Mouse (Mus musculus) C2C12 (cell line): ENCODE results near the gene Ssmem1.

Experiments used
- CTCF ChIP-seq: IDR thresholded peaks from one replicate; pipeline ENCODE4 v1.5.1; 2011; ENCODE audit not compliant: control insufficient read depth, insufficient read depth, insufficient read length
- MYOG ChIP-seq: IDR thresholded peaks from one replicate; pipeline ENCODE4 v1.6.1; 2011; ENCODE audit not compliant: control insufficient read depth, insufficient read length; ENCODE audit errors: extremely low read depth
- USF1 ChIP-seq: IDR thresholded peaks from one replicate; pipeline ENCODE4 v1.6.1; 2011; ENCODE audit warnings: low read depth, mild to moderate bottlenecking, control low read depth, moderate library complexity

DNA sequence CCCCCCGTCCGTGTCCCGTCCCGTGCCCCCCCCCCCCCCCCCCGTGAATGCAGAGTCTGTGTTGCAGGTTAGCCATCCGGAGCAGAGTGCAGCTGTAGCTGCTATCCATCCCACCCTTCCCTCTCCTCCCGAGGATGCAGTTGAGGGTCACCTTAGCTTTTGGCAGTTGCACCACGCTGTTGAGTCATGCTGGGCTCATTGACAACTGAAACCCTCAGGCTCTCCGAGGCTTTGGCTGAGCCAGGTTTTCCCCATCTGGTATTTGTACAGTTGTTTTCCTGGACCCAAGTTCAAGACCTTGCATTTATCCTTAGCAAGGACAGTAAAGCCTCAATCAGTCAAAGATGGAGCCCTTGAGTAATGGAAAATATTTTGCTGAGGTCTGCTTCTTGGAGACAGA is 46.4 kb downstream of the Ssmem1 start:
- TF ChIP-seq CTCF (no peak), MYOG (no peak), USF1 (no peak)
